Mouse (Mus musculus) kidney, embryonic 15.5 days (tissue): Measurements from ENCODE around the gene Upp1. TPM values are rescaled to one million over a fixed set of nuclear protein-coding genes. Genes with fewer than 3 reads are reported as not detected.

Experiments used
- ATAC-seq: fragments of 200-750 bp; cut with Nextera tagmentation; replicated peaks from 2 replicates; pipeline ENCODE4 v1.8.0; 2017; ENCODE audit warnings: moderate TSS enrichment; ENCODE audit not compliant: low FRiP score
- H3K27ac ChIP-seq: fragments of 300-500 bp; sonication (generic); 2 replicates; pipeline ENCODE4 v1.5.1; 2015; ENCODE audit warnings: mild to moderate bottlenecking, inconsistent platforms
- H3K27me3 ChIP-seq: fragments of 300-500 bp; sonication (generic); 2 replicates; pipeline ENCODE4 v1.6.1; 2015; ENCODE audit warnings: inconsistent platforms
- H3K36me3 ChIP-seq: fragments of 300-500 bp; sonication (generic); 2 replicates; pipeline ENCODE4 v1.6.1; 2015; ENCODE audit warnings: inconsistent platforms
- H3K4me1 ChIP-seq: fragments of 300-500 bp; sonication (generic); 2 replicates; pipeline ENCODE4 v1.6.1; 2015; ENCODE audit warnings: inconsistent platforms
- H3K4me2 ChIP-seq: fragments of 300-500 bp; sonication (generic); 2 replicates; pipeline ENCODE4 v1.6.1; 2015; ENCODE audit warnings: moderate library complexity, mild to moderate bottlenecking, inconsistent platforms
- H3K4me3 ChIP-seq: fragments of 300-500 bp; sonication (generic); replicated peaks from 2 replicates; pipeline ENCODE4 v1.5.1; 2015; ENCODE audit warnings: mild to moderate bottlenecking, inconsistent platforms
- H3K9ac ChIP-seq: fragments of 300-500 bp; sonication (generic); 2 replicates; pipeline ENCODE4 v1.6.1; 2015; ENCODE audit warnings: mild to moderate bottlenecking, inconsistent platforms
- H3K9me3 ChIP-seq: fragments of 300-500 bp; sonication (generic); replicated peaks from 2 replicates; pipeline ENCODE4 v1.6.1; 2016; ENCODE audit warnings: inconsistent platforms
- WGBS: fragments of 180-500 bp; shearing (Covaris S2); methylation state at CpG from one replicate; pipeline ENCODE4 v1.1.7; 2015; ENCODE audit warnings: mixed read lengths; 5-methylcytosine and 5-hydroxymethylcytosine counted together
- polyA plus RNA-seq: library from polyadenylated mRNA; unstranded; fragments of >200 nt; fragmentation: Nextera tagmentation; extraction: Ambion mirVana; gene quantifications from 2 replicates; pipeline ENCODE4 v1.2.1, GENCODE M21; 2015

Upp1 gene
- 11.4 and 12.4 TPM in 2 replicates for polyA plus RNA-seq

- under 1% methylated on average over 7 of the region's 7 CpGs for WGBS
- peak within 1 kb of the TSS; percentile 20; the same call in 1 of the 2 replicates for H3K27ac ChIP-seq
- H3K27me3 ChIP-seq, result peaks cover 72% of the 10 kb centered on the region
- no peaks in the 10 kb centered on the region for H3K9me3 ChIP-seq
- peak within 1 kb of the TSS; percentile 36 for H3K9ac ChIP-seq
- no peaks in the 10 kb centered on the region for H3K36me3 ChIP-seq
- peak within 1 kb of the TSS; percentile 95 for H3K4me2 ChIP-seq
- ATAC-seq, result no peak; the same call in 1 of the 2 replicates
- peaks cover 38% of the 10 kb centered on the region for H3K4me1 ChIP-seq
- H3K4me3 ChIP-seq, result peak within 1 kb of the TSS; percentile 49
Measured at GRCm38 (mm10) chr11:9118050-9118420, at the start of gene Upp1. TSS of gene Upp1 (plus strand) at chr11:9118103.

GRCm38 (mm10) chr11:9076444-9076843 is 41.5 kb upstream of the Upp1 start:
- Histone ChIP-seq H3K9ac (no peak overlapping the region), H3K4me1 (no peaks in the 10 kb centered on the region), H3K27me3 (no peaks in the 10 kb centered on the region), H3K36me3 (no peaks in the 10 kb centered on the region), H3K4me2 (no peak overlapping the region), H3K9me3 (no peaks in the 10 kb centered on the region), H3K27ac (no peak overlapping the region), H3K4me3 (no peak overlapping the region)
- no peak for ATAC-seq
- WGBS, result 84% methylated on average over 3 of the region's 3 CpGs

GRCm38 (mm10) chr11:9113189-9113588 is 4.7 kb upstream of the Upp1 start:
- Histone ChIP-seq H3K36me3 (no peaks in the 10 kb centered on the region), H3K4me3 (no peak overlapping the region), H3K9me3 (no peaks in the 10 kb centered on the region), H3K4me1 (peaks cover 22% of the 10 kb centered on the region), H3K27me3 (peaks cover 53% of the 10 kb centered on the region), H3K9ac (no peak overlapping the region), H3K27ac (no peak overlapping the region), H3K4me2 (no peak overlapping the region)
- no peak for ATAC-seq
- WGBS, result 69% methylated on average over 2 of the region's 2 CpGs

GRCm38 (mm10) chr11:9115367-9116120 is 2.4 kb upstream of the Upp1 start:
- no peak for ATAC-seq
- H3K4me2 ChIP-seq, result peak overlapping the region; percentile 40; the same call in 1 of the 2 replicates
- 0 out of 2 replicates have a peak overlapping the region, but pooled peaks have one; percentile 10 for H3K4me3 ChIP-seq
- no peak overlapping the region for H3K9ac ChIP-seq
- 10% methylated on average over 9 of the region's 9 CpGs for WGBS
- H3K27ac ChIP-seq, result no peak overlapping the region
- peaks cover 73% of the 10 kb centered on the region for H3K27me3 ChIP-seq
- no peaks in the 10 kb centered on the region for H3K9me3 ChIP-seq
- H3K36me3 ChIP-seq, result no peaks in the 10 kb centered on the region
- H3K4me1 ChIP-seq, result peaks cover 38% of the 10 kb centered on the region

- peak overlapping the region; percentile 40 for H3K4me2 ChIP-seq
- H3K9me3 ChIP-seq, result no peaks in the 10 kb centered on the region
- no peak overlapping the region for H3K9ac ChIP-seq
- no peaks in the 10 kb centered on the region for H3K36me3 ChIP-seq
- H3K27ac ChIP-seq, result no peak overlapping the region
- peaks cover 38% of the 10 kb centered on the region for H3K4me1 ChIP-seq
- peaks cover 78% of the 10 kb centered on the region for H3K27me3 ChIP-seq
- WGBS, result under 1% methylated on average over 10 of the region's 10 CpGs
- peak overlapping the region; percentile 10; the same call in 1 of the 2 replicates for H3K4me3 ChIP-seq
- ATAC-seq, result no peak
Measured at GRCm38 (mm10) chr11:9116121-9116520, 1.8 kb upstream of the Upp1 start.

- 6% methylated on average over 3 of the region's 3 CpGs for WGBS
- H3K27ac ChIP-seq, result no peak overlapping the region
- no peak overlapping the region for H3K4me3 ChIP-seq
- peaks cover 38% of the 10 kb centered on the region for H3K4me1 ChIP-seq
- peaks cover 81% of the 10 kb centered on the region for H3K27me3 ChIP-seq
- H3K9ac ChIP-seq, result no peak overlapping the region
- H3K36me3 ChIP-seq, result no peaks in the 10 kb centered on the region
- no peak overlapping the region for H3K4me2 ChIP-seq
- ATAC-seq, result no peak
- H3K9me3 ChIP-seq, result no peaks in the 10 kb centered on the region
Measured at GRCm38 (mm10) chr11:9116916-9117315, 987 bp upstream of the Upp1 start.

GRCm38 (mm10) chr11:9117358-9118049 is 399 bp upstream of the Upp1 start:
- Histone ChIP-seq H3K27ac (no peak overlapping the region), H3K4me2 (peak overlapping the region; percentile 95), H3K27me3 (peaks cover 77% of the 10 kb centered on the region), H3K9ac (no peak overlapping the region), H3K4me1 (peaks cover 38% of the 10 kb centered on the region), H3K4me3 (peak overlapping the region; percentile 49), H3K9me3 (no peaks in the 10 kb centered on the region), H3K36me3 (no peaks in the 10 kb centered on the region)
- ATAC-seq, result peak; percentile 82
- under 1% methylated on average over 13 of the region's 13 CpGs for WGBS

- peak overlapping the region; percentile 49 for H3K4me3 ChIP-seq
- under 1% methylated on average over 40 of the region's 40 CpGs for whole genome bisulfite sequencing
- ATAC-seq, result peak; percentile 63
- no peaks in the 10 kb centered on the region for H3K9me3 ChIP-seq
- H3K36me3 ChIP-seq, result no peaks in the 10 kb centered on the region
- H3K4me1 ChIP-seq, result peaks cover 38% of the 10 kb centered on the region
- H3K27ac ChIP-seq, result peak overlapping the region; percentile 20; the same call in 1 of the 2 replicates
- H3K9ac ChIP-seq, result peak overlapping the region; percentile 36
- H3K27me3 ChIP-seq, result peaks cover 67% of the 10 kb centered on the region
- H3K4me2 ChIP-seq, result peak overlapping the region; percentile 95
Measured at GRCm38 (mm10) chr11:9118421-9119121, 668 bp downstream of the Upp1 start.

GRCm38 (mm10) chr11:9119231-9120020 is 1.5 kb downstream of the Upp1 start:
- H3K9me3 ChIP-seq, result no peaks in the 10 kb centered on the region
- H3K4me2 ChIP-seq, result peak overlapping the region; percentile 95
- 0 out of 2 replicates have a peak, but pooled peaks have one; percentile 16 for ATAC-seq
- no peak overlapping the region for H3K9ac ChIP-seq
- H3K27ac ChIP-seq, result no peak overlapping the region
- 12% methylated on average over 22 of the region's 22 CpGs for WGBS
- H3K4me1 ChIP-seq, result peaks cover 38% of the 10 kb centered on the region
- H3K4me3 ChIP-seq, result peak overlapping the region; percentile 49
- H3K36me3 ChIP-seq, result no peaks in the 10 kb centered on the region
- H3K27me3 ChIP-seq, result peaks cover 60% of the 10 kb centered on the region

- Histone ChIP-seq H3K4me3 (no peak overlapping the region), H3K27me3 (peaks cover 37% of the 10 kb centered on the region), H3K27ac (no peak overlapping the region), H3K36me3 (no peaks in the 10 kb centered on the region), H3K9me3 (no peaks in the 10 kb centered on the region), H3K4me2 (no peak overlapping the region), H3K4me1 (peaks cover 24% of the 10 kb centered on the region), H3K9ac (no peak overlapping the region)
- no peak for ATAC-seq
- 71% methylated on average over 4 of the region's 4 CpGs for WGBS
Measured at GRCm38 (mm10) chr11:9122315-9122714, 4.4 kb downstream of the Upp1 start.

- H3K36me3 ChIP-seq, result no peaks in the 10 kb centered on the region
- no peaks in the 10 kb centered on the region for H3K27me3 ChIP-seq
- no peak overlapping the region for H3K4me2 ChIP-seq
- no peak for ATAC-seq
- H3K27ac ChIP-seq, result no peak overlapping the region
- WGBS, result 75% methylated on average over 5 of the region's 5 CpGs
- H3K9me3 ChIP-seq, result no peaks in the 10 kb centered on the region
- H3K9ac ChIP-seq, result no peak overlapping the region
- H3K4me3 ChIP-seq, result no peak overlapping the region
- no peaks in the 10 kb centered on the region for H3K4me1 ChIP-seq
Measured at GRCm38 (mm10) chr11:9126373-9127107, 8.6 kb downstream of the Upp1 start.
